Comparison of ENCODE assay signal across 24 mouse cellular contexts in the genomic region with DNA sequence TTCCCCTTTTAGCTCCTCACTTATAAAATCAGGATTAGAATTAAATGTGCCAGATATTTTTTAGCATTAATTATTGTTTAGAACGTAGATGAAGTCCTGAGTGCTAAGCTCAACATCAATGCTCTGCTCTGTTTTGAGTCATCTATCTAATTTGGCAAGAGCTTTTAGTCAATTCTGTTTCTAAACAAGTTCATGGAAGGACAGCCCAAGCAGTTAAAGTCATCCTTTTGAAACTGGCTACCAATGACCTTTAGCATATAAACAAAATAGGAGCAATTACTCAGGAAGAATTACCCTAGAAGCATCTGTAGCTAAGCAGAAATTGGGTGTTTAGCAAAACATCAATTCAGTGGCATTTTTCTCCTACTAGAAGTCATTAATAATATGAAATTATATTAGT. TPM values are rescaled to one million over a fixed set of nuclear protein-coding genes. Genes with fewer than 3 reads are reported as not detected.
A peak's percentile ranks its signal among the peaks of the same experiment; 100 is the strongest.
DNase-seq lines count a peak whose midpoint lies in the region; ATAC-seq and TF ChIP-seq lines count a peak whose summit lies in the region.
"Had no signal": no experiment of that assay in that cellular context is flagged by ENCODE, and none has a peak within 500 bp of the region (broad histone marks: within the 10 kb centered on the region; RNA-seq: fewer than 3 reads in every experiment).

No protein-coding gene starts in this region.

- H3K4me2 ChIP-seq in heart, embryonic 12.5 days: no peak overlapping the region
- H3K4me2 ChIP-seq in liver, postnatal 0 days (ENCODE audit: low read depth, low read length): no peak overlapping the region
- no peak overlapping the region for H3K4me2 ChIP-seq in liver, embryonic 12.5 days
- H3K4me2 ChIP-seq: embryonic facial prominence, embryonic 13.5 days; embryonic facial prominence, embryonic 15.5 days; forebrain, embryonic 12.5 days had no signal

- intact Hi-C loops in heart, adult 2 months (cut with DNase I): no loop called here

- no peak overlapping the region for H3K9ac ChIP-seq in heart, adult 2 months (ENCODE audit: low read depth, low read length)
- no peak overlapping the region for H3K9ac ChIP-seq in heart, embryonic 12.5 days
- H3K9ac ChIP-seq in liver, postnatal 0 days (replicated peaks): no peak overlapping the region
- H3K9ac ChIP-seq in liver, embryonic 12.5 days: no peak overlapping the region
- H3K9ac ChIP-seq: embryonic facial prominence, embryonic 13.5 days; embryonic facial prominence, embryonic 15.5 days; forebrain, embryonic 12.5 days; forebrain, postnatal 0 days had no signal

- no peak for DNase-seq in heart, adult 2 months
- no peak for DNase-seq in liver, postnatal 0 days
- no peak for DNase-seq in frontal cortex, postnatal 10 days (ENCODE audit: low spot score in 2 of 2)
- DNase-seq: adrenal gland, adult 8-10 months; adrenal gland, postnatal 14 days; adrenal gland, postnatal 36 days; cerebellum, adult 11 months; cerebellum, adult 18-20 months; cerebellum, adult 8-10 months; cerebellum, adult 9-11 months; cerebellum, postnatal 14 days; cerebellum, postnatal 36 days; embryo, embryonic 11 days; forebrain, postnatal 0 days had no signal

- H3K4me3 ChIP-seq in heart, adult 2 months: no peak overlapping the region
- no peak overlapping the region for H3K4me3 ChIP-seq in heart, embryonic 12.5 days
- H3K4me3 ChIP-seq in liver, postnatal 0 days (ENCODE audit: low read depth, low read length): no peak overlapping the region
- no peak overlapping the region for H3K4me3 ChIP-seq in liver, embryonic 12.5 days
- no peak overlapping the region for H3K4me3 ChIP-seq in brown adipose tissue, adult 24 weeks (ENCODE audit: insufficient read depth, low read depth, low read length)
- H3K4me3 ChIP-seq: embryonic facial prominence, embryonic 13.5 days; embryonic facial prominence, embryonic 15.5 days; erythroblast, embryonic 14.5 days; forebrain, embryonic 10.5 days; forebrain, embryonic 12.5 days had no signal

- no peak for ATAC-seq in heart, embryonic 12.5 days (ENCODE audit: insufficient number of reproducible peaks, low FRiP score)
- ATAC-seq in liver, postnatal 0 days: peak; percentile 58
- no peak for ATAC-seq in liver, embryonic 12.5 days
- ATAC-seq: forebrain, embryonic 14.5 days; forebrain, postnatal 0 days had no signal

- H3K79me2 ChIP-seq in heart, adult 2 months (replicated peaks; ENCODE audit: control insufficient read depth, insufficient read depth, low read length): no peaks in the 10 kb centered on the region

- TF ChIP-seq CTCF in heart, adult 2 months (IDR thresholded peaks at IDR 0.05): no peak
- TF ChIP-seq CTCF in liver, postnatal 0 days (IDR thresholded peaks at IDR 0.05; ENCODE audit: low read depth): no peak

- 0 out of 2 replicates have a peak, but pooled peaks cover 3% of the 10 kb centered on the region for H3K9me3 ChIP-seq in heart, embryonic 12.5 days (replicated peaks)
- H3K9me3 ChIP-seq in liver, postnatal 0 days (ENCODE audit: low read length): no peaks in the 10 kb centered on the region
- H3K9me3 ChIP-seq in liver, embryonic 12.5 days (replicated peaks): no peaks in the 10 kb centered on the region
- H3K9me3 ChIP-seq: embryonic facial prominence, embryonic 13.5 days; embryonic facial prominence, embryonic 15.5 days; forebrain, embryonic 10.5 days; forebrain, embryonic 12.5 days had no signal

- peaks cover 5% of the 10 kb centered on the region; the same call in 1 of the 2 replicates for H3K36me3 ChIP-seq in heart, adult 2 months (ENCODE audit: control insufficient read depth, insufficient read depth, low read length)
- no peaks in the 10 kb centered on the region for H3K36me3 ChIP-seq in heart, embryonic 12.5 days
- H3K36me3 ChIP-seq in liver, postnatal 0 days (replicated peaks; ENCODE audit: insufficient read depth, low read length): no peaks in the 10 kb centered on the region
- H3K36me3 ChIP-seq in liver, embryonic 12.5 days: no peaks in the 10 kb centered on the region
- H3K36me3 ChIP-seq: embryonic facial prominence, embryonic 13.5 days; embryonic facial prominence, embryonic 15.5 days; forebrain, embryonic 10.5 days; forebrain, embryonic 12.5 days had no signal

- peaks cover 3% of the 10 kb centered on the region; the same call in 1 of the 2 replicates for H3K4me1 ChIP-seq in heart, adult 2 months (ENCODE audit: control insufficient read depth, insufficient read depth, low read length)
- H3K4me1 ChIP-seq in heart, embryonic 12.5 days (replicated peaks): no peaks in the 10 kb centered on the region
- no peaks in the 10 kb centered on the region for H3K4me1 ChIP-seq in liver, postnatal 0 days (ENCODE audit: insufficient read depth)
- H3K4me1 ChIP-seq in liver, embryonic 12.5 days: no peaks in the 10 kb centered on the region
- H3K4me1 ChIP-seq in brown adipose tissue, adult 24 weeks (ENCODE audit: control insufficient read depth, insufficient read depth, insufficient read length, low read length): no peaks in the 10 kb centered on the region
- H3K4me1 ChIP-seq: embryonic facial prominence, embryonic 13.5 days; embryonic facial prominence, embryonic 15.5 days; forebrain, embryonic 10.5 days; forebrain, embryonic 12.5 days had no signal

- TF ChIP-seq EP300 in heart, adult 2 months (IDR thresholded peaks at IDR 0.05; ENCODE audit: insufficient read depth, low read depth, low read length): no peak
- TF ChIP-seq EP300 in liver, postnatal 0 days (IDR thresholded peaks at IDR 0.05; ENCODE audit: low read depth): no peak

- WGBS in heart, adult 2 months: 20% methylated on average over 1 of the region's 1 CpGs
- 82% methylated on average over 1 of the region's 1 CpGs for WGBS in heart, embryonic 12.5 days
- WGBS in liver, postnatal 0 days (ENCODE audit: insufficient replicate concordance): 74% methylated on average over 1 of the region's 1 CpGs
- 64% methylated on average over 1 of the region's 1 CpGs for WGBS in liver, embryonic 12.5 days (ENCODE audit: insufficient replicate concordance)

- H3K27ac ChIP-seq in heart, adult 2 months: peak overlapping the region; percentile 26; the same call in 1 of the 2 replicates
- H3K27ac ChIP-seq in heart, embryonic 12.5 days (ENCODE audit: poor library complexity, severe bottlenecking): no peak overlapping the region
- H3K27ac ChIP-seq in liver, postnatal 0 days (ENCODE audit: low read depth): no peak overlapping the region
- H3K27ac ChIP-seq in liver, embryonic 12.5 days: no peak overlapping the region
- H3K27ac ChIP-seq in brown adipose tissue, adult 24 weeks (replicated peaks; ENCODE audit: low read depth, low read length): peak overlapping the region; percentile 40
- H3K27ac ChIP-seq: embryonic facial prominence, embryonic 13.5 days; embryonic facial prominence, embryonic 15.5 days; forebrain, embryonic 10.5 days; forebrain, embryonic 12.5 days had no signal

- no peaks in the 10 kb centered on the region for H3K27me3 ChIP-seq in heart, adult 2 months (ENCODE audit: control insufficient read depth, insufficient read depth, low read length)
- H3K27me3 ChIP-seq in heart, embryonic 12.5 days (replicated peaks): no peaks in the 10 kb centered on the region
- H3K27me3 ChIP-seq in liver, postnatal 0 days (ENCODE audit: insufficient read depth, low read length): no peaks in the 10 kb centered on the region
- H3K27me3 ChIP-seq in liver, embryonic 12.5 days (replicated peaks): no peaks in the 10 kb centered on the region
- H3K27me3 ChIP-seq: embryonic facial prominence, embryonic 13.5 days; embryonic facial prominence, embryonic 15.5 days; forebrain, embryonic 12.5 days had no signal

- no peak for TF ChIP-seq POLR2A in heart, adult 2 months (IDR thresholded peaks at IDR 0.05; ENCODE audit: insufficient read depth, low read depth, low read length)

RNA-seq across cellular contexts. Expression of a gene that starts 52.1 kb away (rescaled TPM):
- total RNA-seq in heart, adult 2 months (2021): under 1 TPM in 1 of 2 experiments, not detected in 1; 0.07 TPM
- 0.02 and 0.09 TPM in 2 replicates for polyA plus RNA-seq in heart, adult 2 months (2012; rRNA removed)
- polyA plus RNA-seq in heart, embryonic 12.5 days (2016; fragmentation: Nextera tagmentation; extraction: Ambion mirVana): 0.13 TPM in 2 replicates
- polyA plus RNA-seq in liver, postnatal 0 days (2015; fragmentation: Nextera tagmentation; extraction: Ambion mirVana): not detected in 2 replicates
- 0.01 and 0.02 TPM in 2 replicates for polyA plus RNA-seq in liver, embryonic 12.5 days (2016; fragmentation: Nextera tagmentation; extraction: Ambion mirVana)
- polyA plus RNA-seq in brown adipose tissue, adult 24 weeks (2012; ENCODE audit: insufficient read depth, insufficient read length, missing spikeins): not detected in 2 replicates
- total RNA-seq: MEL had no signal
- polyA plus RNA-seq: erythroblast, embryonic 14.5 days; forebrain, embryonic 10.5 days; forebrain, embryonic 12.5 days had no signal

Comparison
In these comparisons a context has a peak if more than half of its experiments do, and no peak if none do; other contexts are left out.
1. H3K27ac ChIP-seq: peak in heart, adult 2 months (single experiment) and brown adipose tissue, adult 24 weeks (single experiment); none in heart, embryonic 12.5 days (single experiment), liver, postnatal 0 days (single experiment) and liver, embryonic 12.5 days (single experiment).